Mouse (Mus musculus) hindbrain, embryonic 10.5 days (tissue): ENCODE results near the gene Gm11213. TPM values are rescaled to one million over a fixed set of nuclear protein-coding genes. Genes with fewer than 3 reads are reported as not detected.

Experiments used
- DNase-seq: peaks from one replicate; pipeline ENCODE4 v3.0.0-alpha.2; 2017; ENCODE audit warnings: low spot score
- H3K27ac ChIP-seq: fragments of 300-500 bp; sonication (generic); 2 replicates; pipeline ENCODE4 v1.5.1; 2016; ENCODE audit warnings: mild to moderate bottlenecking, moderate library complexity
- H3K27me3 ChIP-seq: fragments of 300-500 bp; sonication (generic); 2 replicates; pipeline ENCODE4 v1.6.1; 2016; ENCODE audit warnings: mild to moderate bottlenecking; ENCODE audit not compliant: poor library complexity, insufficient read depth, severe bottlenecking
- H3K36me3 ChIP-seq: fragments of 300-500 bp; sonication (generic); 2 replicates; pipeline ENCODE4 v1.6.1; 2016; ENCODE audit warnings: mild to moderate bottlenecking, moderate library complexity
- H3K4me1 ChIP-seq: fragments of 300-500 bp; sonication (generic); replicated peaks from 2 replicates; pipeline ENCODE4 v1.6.1; 2016; ENCODE audit warnings: mild to moderate bottlenecking
- H3K4me3 ChIP-seq: fragments of 300-500 bp; sonication (generic); 2 replicates; pipeline ENCODE4 v1.5.1; 2016; ENCODE audit warnings: mild to moderate bottlenecking, moderate library complexity
- H3K9me3 ChIP-seq: fragments of 300-500 bp; sonication (generic); 2 replicates; pipeline ENCODE4 v1.6.1; 2016; ENCODE audit warnings: mild to moderate bottlenecking, moderate library complexity
- WGBS: fragments of 180-500 bp; shearing (Covaris S2); methylation state at CpG from one replicate; pipeline ENCODE4 v1.1.7; 2016; 5-methylcytosine and 5-hydroxymethylcytosine counted together
- polyA plus RNA-seq: library from polyadenylated mRNA; unstranded; fragments of >200 nt; fragmentation: Nextera tagmentation; extraction: Ambion mirVana; gene quantifications from 2 replicates; pipeline ENCODE4 v1.2.1, GENCODE M21; 2016

The Gm11213 gene
- polyA plus RNA-seq, 1 experiment from 2014 or later, result not detected

GRCm38 (mm10) chr4:63570208-63570781, 34.8 kb downstream of the Gm11213 start:
- peak; percentile 53 for DNase-seq
- H3K4me1 ChIP-seq, result peaks cover 30% of the 10 kb centered on the region
- H3K4me3 ChIP-seq, result no peak overlapping the region
- H3K9me3 ChIP-seq, result no peaks in the 10 kb centered on the region
- WGBS, result 25% methylated on average over 7 of the region's 7 CpGs
- H3K27me3 ChIP-seq, result no peaks in the 10 kb centered on the region
- H3K27ac ChIP-seq, result peak overlapping the region; percentile 86
- H3K36me3 ChIP-seq, result peaks cover 25% of the 10 kb centered on the region

GRCm38 (mm10) chr4:63569322-63569721, 35.7 kb downstream of the Gm11213 start:
- WGBS, result 83% methylated on average over 8 of the region's 8 CpGs
- H3K4me1 ChIP-seq, result peaks cover 30% of the 10 kb centered on the region
- H3K27ac ChIP-seq, result peak overlapping the region; percentile 86
- no peak overlapping the region for H3K4me3 ChIP-seq
- no peaks in the 10 kb centered on the region for H3K27me3 ChIP-seq
- H3K9me3 ChIP-seq, result no peaks in the 10 kb centered on the region
- H3K36me3 ChIP-seq, result peaks cover 25% of the 10 kb centered on the region
- no peak for DNase-seq

GRCm38 (mm10) chr4:63567712-63568390, 37.2 kb downstream of the Gm11213 start:
- H3K4me3 ChIP-seq, result no peak overlapping the region
- WGBS, result 83% methylated on average over 10 of the region's 10 CpGs
- 0 out of 2 replicates have a peak, but pooled peaks cover 18% of the 10 kb centered on the region for H3K36me3 ChIP-seq
- no peaks in the 10 kb centered on the region for H3K9me3 ChIP-seq
- H3K4me1 ChIP-seq, result peaks cover 30% of the 10 kb centered on the region
- H3K27me3 ChIP-seq, result no peaks in the 10 kb centered on the region
- no peak for DNase-seq
- H3K27ac ChIP-seq, result no peak overlapping the region

GRCm38 (mm10) chr4:63562742-63563141, 42.3 kb downstream of the Gm11213 start:
- H3K27ac ChIP-seq, result no peak overlapping the region
- H3K9me3 ChIP-seq, result no peaks in the 10 kb centered on the region
- H3K4me1 ChIP-seq, result peaks cover 45% of the 10 kb centered on the region
- no peak for DNase-seq
- 89% methylated on average over 4 of the region's 4 CpGs for WGBS
- H3K36me3 ChIP-seq, result peaks cover 20% of the 10 kb centered on the region; the same call in 1 of the 2 replicates
- no peaks in the 10 kb centered on the region; the same call in 1 of the 2 replicates for H3K27me3 ChIP-seq
- H3K4me3 ChIP-seq, result no peak overlapping the region

GRCm38 (mm10) chr4:63561861-63562675, 43.0 kb downstream of the Gm11213 start:
- H3K27ac ChIP-seq, result no peak overlapping the region
- peaks cover 51% of the 10 kb centered on the region for H3K4me1 ChIP-seq
- H3K36me3 ChIP-seq, result peaks cover 20% of the 10 kb centered on the region; the same call in 1 of the 2 replicates
- H3K4me3 ChIP-seq, result no peak overlapping the region
- no peaks in the 10 kb centered on the region for H3K9me3 ChIP-seq
- no peak for DNase-seq
- no peaks in the 10 kb centered on the region; the same call in 1 of the 2 replicates for H3K27me3 ChIP-seq
- WGBS, result 82% methylated on average over 7 of the region's 7 CpGs

- Histone ChIP-seq H3K4me1 (peaks cover 65% of the 10 kb centered on the region), H3K4me3 (no peak overlapping the region), H3K27me3 (peaks cover 3% of the 10 kb centered on the region), H3K36me3 (peaks cover 8% of the 10 kb centered on the region; the same call in 1 of the 2 replicates), H3K27ac (peak overlapping the region; percentile 73), H3K9me3 (no peaks in the 10 kb centered on the region)
- WGBS, result 54% methylated on average over 8 of the region's 8 CpGs
- DNase-seq, result no peak
These were observed 45.0 kb downstream of the Gm11213 start for GRCm38 (mm10) chr4:63560079-63560478.

- Histone ChIP-seq H3K27ac (peak overlapping the region; percentile 93), H3K27me3 (peaks cover 3% of the 10 kb centered on the region), H3K4me1 (peaks cover 74% of the 10 kb centered on the region), H3K4me3 (peak overlapping the region; percentile 73), H3K36me3 (peaks cover 12% of the 10 kb centered on the region; the same call in 1 of the 2 replicates), H3K9me3 (no peaks in the 10 kb centered on the region)
- no peak for DNase-seq
- 33% methylated on average over 9 of the region's 9 CpGs for WGBS
These were observed 45.8 kb downstream of the Gm11213 start for GRCm38 (mm10) chr4:63559127-63559697.

- under 1% methylated on average over 81 of the region's 81 CpGs for WGBS
- Histone ChIP-seq H3K27me3 (peaks cover 3% of the 10 kb centered on the region), H3K36me3 (peaks cover 13% of the 10 kb centered on the region; the same call in 1 of the 2 replicates), H3K9me3 (no peaks in the 10 kb centered on the region), H3K27ac (peak within 1 kb of the TSS; percentile 93), H3K4me3 (peak within 1 kb of the TSS; percentile 73), H3K4me1 (peaks cover 80% of the 10 kb centered on the region)
- peak; percentile 78 for DNase-seq
These were observed 46.5 kb downstream of the Gm11213 start, which contains the start of gene Tmem268 for GRCm38 (mm10) chr4:63558407-63559081. TSS of gene Tmem268 (plus strand) at chr4:63558781.

- peak overlapping the region; percentile 93 for H3K27ac ChIP-seq
- H3K4me1 ChIP-seq, result peaks cover 82% of the 10 kb centered on the region
- H3K4me3 ChIP-seq, result peak overlapping the region; percentile 3; the same call in 1 of the 2 replicates
- H3K27me3 ChIP-seq, result peaks cover 3% of the 10 kb centered on the region
- peaks cover 19% of the 10 kb centered on the region for H3K36me3 ChIP-seq
- no peak for DNase-seq
- 17% methylated on average over 16 of the region's 16 CpGs for WGBS
- no peaks in the 10 kb centered on the region for H3K9me3 ChIP-seq
These were observed 47.7 kb downstream of the Gm11213 start for GRCm38 (mm10) chr4:63557124-63558059.

- Histone ChIP-seq H3K36me3 (peaks cover 26% of the 10 kb centered on the region), H3K4me3 (0 out of 2 replicates have a peak overlapping the region, but pooled peaks have one; percentile 3), H3K27ac (peak overlapping the region; percentile 93; the same call in 1 of the 2 replicates), H3K4me1 (peaks cover 78% of the 10 kb centered on the region), H3K27me3 (peaks cover 3% of the 10 kb centered on the region), H3K9me3 (no peaks in the 10 kb centered on the region)
- DNase-seq, result no peak
- 70% methylated on average over 5 of the region's 5 CpGs for WGBS
These were observed 48.4 kb downstream of the Gm11213 start for GRCm38 (mm10) chr4:63556665-63557064.

- Histone ChIP-seq H3K4me3 (no peak overlapping the region), H3K27me3 (peaks cover 3% of the 10 kb centered on the region), H3K27ac (peak overlapping the region; percentile 62; the same call in 1 of the 2 replicates), H3K9me3 (no peaks in the 10 kb centered on the region), H3K4me1 (peaks cover 64% of the 10 kb centered on the region), H3K36me3 (peaks cover 40% of the 10 kb centered on the region)
- no peak for DNase-seq
- 93% methylated on average over 2 of the region's 2 CpGs for WGBS
These were observed 50.0 kb downstream of the Gm11213 start for GRCm38 (mm10) chr4:63555111-63555510.
